Mouse (Mus musculus) spleen, postnatal 4 days (tissue): ENCODE measurements around the gene Nebl.

ENCODE experiments used
- DNase-seq, 2 experiments: peaks; one replicate each; pipeline ENCODE4 v3.0.0; 2022; ENCODE audit warnings: low spot score in 2 of 2

Nebl gene

DNA sequence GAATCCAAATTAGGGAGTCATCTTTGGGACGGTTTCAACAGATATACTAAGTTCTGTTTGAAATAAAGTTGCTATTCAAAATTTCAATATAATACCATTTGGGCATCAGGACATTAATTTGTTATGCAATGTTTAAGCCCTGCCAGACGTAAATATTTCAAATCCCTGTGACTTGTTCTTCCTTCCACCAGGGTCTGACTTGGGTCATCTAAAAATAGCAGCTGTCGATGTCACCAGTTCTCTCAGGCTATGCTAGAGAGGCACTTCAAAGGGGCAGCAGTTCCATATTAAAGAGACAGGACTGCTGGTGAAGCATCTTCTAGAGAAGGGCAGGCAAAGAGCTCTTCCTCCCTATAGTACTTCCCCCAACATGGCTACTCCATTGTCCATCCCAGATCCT is 107.3 kb downstream of the Nebl start:
- DNase-seq: no peak

DNA sequence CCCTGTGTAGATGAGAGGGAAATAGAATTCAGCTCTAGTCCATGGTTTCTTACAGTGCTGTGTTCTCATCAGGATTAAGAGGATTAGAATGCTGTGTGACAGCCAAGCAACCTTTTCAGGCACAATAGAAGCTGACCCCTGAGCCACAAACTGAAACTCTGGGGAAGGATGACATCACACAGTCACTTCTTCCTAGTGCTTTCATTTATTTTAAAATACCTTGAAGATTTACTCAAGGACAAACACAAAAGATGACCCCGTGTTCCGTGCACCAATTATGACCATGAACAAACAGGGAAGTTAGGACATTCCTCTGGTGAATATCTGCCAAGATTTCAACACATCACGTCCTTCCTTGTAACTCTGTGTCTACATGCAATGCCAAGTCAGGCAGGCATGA is 121.0 kb downstream of the Nebl start:
- DNase-seq: no peak

DNA sequence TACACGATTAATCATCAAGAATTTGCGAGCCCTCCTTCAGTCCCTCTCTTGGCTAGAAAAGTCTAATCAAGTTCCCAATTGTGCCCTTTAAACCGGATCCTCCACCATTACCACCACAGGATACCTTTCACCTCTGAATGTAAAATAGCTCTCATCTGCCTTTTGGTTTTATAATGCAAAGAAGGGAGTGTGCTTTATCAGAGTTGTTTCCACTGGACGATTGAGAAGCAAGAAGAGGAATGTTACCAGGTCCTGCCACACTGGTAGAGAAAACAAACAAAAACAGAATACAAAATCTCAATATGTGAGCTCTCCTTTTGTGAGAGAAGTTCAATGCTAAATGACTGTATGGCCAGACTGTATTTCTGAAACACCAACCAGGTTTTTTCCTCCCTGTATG is 127.7 kb downstream of the Nebl start:
- DNase-seq: no peak

DNA sequence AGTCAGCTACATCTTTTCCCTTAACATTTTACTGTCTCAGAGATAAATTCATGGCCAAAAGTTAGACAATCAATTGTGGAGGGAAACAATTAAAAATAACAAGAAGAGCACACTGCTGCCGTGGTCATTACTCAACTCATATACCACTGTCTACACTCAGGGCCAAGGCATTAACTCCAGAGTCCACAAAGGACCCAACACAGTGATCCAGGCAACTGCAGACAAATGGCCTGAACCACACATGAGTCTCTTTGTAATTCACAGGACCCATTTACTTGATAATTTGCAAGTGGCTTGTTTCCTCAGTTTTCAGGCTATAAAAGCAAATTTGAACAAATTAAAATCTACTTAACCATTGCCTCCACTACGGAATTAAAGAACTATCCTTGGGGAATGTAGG is 130.6 kb downstream of the Nebl start:
- DNase-seq: no peak

DNA sequence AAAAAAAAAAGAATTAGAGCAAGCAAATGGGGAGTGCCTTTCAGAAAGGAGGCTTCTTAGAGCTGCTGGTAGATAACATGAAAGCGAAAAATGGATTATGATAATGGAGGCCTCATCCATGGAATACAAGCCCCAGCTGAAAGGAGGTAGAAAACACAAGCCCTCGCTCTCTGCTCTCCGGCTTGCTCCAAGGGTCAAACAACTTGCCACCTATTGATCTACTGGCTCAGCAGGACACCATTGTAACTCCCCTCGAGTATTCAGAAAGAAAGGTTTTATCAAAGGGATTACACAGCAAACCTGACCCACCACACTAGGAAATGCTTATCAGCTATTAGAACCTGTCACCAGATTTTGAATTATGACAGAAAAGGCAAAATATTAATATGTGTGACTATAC is 131.4 kb downstream of the Nebl start:
- no peak for DNase-seq

DNA sequence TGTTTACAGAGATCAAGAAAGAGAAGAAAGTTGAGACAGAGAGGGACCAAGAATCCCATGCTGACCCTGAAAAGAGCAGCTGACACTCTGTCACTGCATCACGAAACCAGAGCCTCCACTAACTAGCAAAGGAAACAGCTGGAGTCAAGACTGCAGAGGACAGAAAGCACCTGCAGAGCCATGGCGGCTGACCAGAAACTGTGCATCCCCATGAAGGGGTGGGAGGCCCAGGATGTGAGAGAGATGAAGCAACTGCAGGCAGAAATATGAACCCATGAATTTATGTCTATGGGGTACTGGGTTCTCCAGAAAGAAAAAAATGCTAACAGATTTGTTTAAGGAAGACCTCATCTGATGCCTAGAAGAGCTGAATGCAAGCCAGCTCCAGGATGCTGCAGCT is 133.3 kb downstream of the Nebl start:
- no peak for DNase-seq

DNA sequence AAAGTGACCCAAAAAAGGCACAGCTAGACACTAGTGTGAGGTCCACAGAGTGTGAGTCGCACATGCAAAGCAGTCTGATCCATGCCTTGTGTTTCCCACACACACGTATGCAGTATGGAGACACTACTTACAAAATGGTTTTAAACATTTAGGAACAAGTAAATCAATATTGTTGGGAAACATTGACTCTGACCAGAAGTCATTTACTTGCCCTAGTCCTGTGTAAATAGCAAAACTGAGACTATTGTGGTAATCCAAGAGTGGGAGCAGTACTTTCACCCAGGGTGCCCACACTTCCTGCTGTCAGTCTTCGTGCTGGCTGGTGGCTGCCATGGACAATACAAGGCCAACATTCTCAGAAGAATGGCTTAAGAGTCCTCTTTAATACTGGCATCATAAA is 141.6 kb downstream of the Nebl start:
- no peak for DNase-seq

DNA sequence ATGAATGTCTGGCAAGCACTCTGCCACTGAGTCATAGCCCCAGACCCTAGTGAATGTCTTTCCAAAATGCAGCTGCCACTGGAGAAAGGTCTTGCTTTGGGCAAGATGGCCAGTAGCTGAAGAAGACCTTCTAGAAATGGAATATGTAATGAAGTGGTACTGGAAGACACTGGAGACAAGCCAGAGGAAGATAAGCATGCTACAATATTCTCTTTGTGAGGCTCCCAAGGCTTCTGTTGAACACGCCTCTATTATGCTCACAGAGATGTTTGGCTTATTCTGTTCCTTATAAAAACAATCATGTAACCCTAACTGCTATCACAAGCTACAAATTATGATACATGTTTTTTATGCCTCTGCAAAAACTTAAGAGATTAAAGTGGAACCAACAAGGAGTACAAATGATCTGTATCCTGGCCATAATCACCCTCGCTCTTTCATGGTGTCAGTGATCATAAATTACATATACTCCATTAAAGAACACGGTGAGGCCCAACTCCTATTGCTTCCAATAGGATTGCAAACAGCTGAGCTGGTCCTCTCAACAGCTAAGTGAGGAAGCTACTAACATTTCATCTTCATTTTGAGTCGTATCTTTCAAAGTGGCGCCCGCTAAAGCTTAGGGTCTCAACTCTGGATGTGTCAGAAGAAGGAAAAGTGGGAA is 145.8 kb downstream of the Nebl start:
- DNase-seq: no peak

DNA sequence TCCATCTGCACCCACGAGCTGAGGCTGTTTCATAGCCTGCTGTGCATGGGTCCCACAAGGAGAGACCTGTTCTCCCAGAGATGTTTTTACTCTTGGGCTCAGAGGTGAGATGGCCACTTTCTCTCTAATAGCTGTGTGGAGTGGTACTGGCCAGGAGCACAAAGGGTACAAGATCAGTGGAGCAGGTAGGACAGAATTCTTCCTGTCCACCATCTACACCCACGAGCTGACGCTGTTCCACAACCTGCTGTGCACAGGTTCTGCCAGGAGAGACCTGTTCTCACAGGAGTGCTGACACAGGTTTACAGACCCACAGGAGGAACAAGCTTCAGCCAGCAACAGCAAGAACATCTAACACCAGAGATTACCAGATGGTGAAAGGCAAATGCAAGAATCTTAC is 155.6 kb downstream of the Nebl start:
- no peak for DNase-seq

DNA sequence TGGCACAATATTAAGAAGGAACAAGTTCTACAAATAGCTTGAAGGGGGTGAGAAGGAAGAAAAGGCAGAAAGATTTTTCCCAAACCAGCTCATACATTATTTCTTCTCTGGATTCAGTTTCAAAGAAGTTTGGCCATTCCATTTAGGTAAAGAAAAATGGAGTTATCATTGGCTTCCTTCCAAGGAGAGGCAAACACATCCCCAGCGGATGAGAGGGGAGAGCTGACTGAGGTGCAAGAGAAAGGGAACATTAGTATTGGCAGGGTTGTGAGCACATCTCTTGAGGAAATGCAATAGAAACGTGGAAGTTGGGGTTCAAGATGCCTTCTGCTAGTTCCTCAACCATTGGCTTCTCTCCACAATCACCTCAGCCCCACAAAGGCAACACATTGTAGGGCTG is 159.5 kb downstream of the Nebl start:
- no peak for DNase-seq

DNA sequence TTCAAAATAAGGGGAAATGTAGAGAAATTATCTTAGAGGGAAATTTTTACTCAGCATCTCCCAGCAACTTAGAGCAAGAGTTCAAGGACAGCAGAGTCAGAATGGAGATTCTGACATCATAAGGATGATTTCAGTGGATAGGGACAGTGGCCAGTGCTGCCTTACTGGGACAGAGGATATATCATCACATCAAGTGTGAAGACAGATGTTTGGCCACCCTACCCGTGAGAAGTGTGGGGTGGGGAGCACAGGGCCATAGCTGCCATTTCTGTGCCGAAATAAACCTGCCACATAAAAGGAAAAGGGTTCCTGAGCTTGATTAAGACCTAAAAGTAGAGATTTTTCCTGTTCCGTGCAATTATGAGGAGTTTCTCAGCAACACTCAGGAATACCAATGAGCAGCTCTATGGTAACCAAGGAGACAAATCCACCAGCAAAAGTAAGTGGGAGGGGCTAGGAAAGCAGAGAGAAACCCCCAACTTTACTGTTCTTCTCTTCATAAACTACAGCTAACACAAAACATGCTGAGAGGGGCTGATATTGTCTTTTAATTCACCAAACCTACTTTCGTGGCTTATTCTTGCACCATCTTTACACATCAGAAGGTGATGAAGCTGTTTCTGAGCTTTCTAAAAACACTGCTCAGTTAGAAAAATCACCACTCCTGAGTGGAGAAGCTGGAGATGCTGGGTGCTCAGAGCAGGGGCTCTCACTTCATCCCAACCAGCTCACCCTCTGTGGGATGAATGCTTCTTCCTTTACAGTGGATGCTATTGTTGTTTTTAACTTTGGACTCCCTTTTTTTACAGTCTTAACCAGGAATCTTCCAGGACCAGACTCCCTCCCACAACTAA is 172.1 kb downstream of the Nebl start:
- DNase-seq: no peak

DNA sequence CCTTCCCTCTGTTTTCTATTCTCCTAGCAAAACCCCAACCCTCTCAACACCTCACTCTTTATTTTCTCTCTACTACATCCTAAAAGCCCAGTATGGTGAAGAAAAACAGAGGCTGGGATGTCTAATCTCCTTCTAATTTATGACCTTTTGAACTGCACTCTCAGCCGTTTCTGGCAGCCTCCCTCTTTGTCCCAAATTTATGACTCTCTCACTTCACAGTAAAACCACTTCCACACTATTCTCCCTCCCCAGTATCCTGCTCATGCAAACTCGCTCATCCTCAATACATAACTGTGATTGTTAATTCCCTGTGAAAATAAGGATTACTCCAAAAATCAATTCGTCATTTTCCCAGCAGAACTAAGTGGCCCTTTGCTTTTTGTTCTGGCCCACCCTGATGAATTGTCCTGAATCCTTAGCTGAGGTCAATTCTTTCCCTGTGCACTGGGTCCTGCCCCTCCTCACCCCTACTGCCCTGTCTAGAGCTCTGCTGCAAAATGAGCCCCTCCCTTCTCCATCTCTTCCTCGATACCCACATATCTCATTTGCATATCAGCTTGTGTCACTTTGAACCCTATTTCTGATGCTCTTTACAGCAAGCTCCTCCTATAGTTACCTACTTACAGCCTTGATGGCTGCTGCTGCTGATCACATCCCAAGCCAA is 181.2 kb downstream of the Nebl start:
- no peak for DNase-seq

DNA sequence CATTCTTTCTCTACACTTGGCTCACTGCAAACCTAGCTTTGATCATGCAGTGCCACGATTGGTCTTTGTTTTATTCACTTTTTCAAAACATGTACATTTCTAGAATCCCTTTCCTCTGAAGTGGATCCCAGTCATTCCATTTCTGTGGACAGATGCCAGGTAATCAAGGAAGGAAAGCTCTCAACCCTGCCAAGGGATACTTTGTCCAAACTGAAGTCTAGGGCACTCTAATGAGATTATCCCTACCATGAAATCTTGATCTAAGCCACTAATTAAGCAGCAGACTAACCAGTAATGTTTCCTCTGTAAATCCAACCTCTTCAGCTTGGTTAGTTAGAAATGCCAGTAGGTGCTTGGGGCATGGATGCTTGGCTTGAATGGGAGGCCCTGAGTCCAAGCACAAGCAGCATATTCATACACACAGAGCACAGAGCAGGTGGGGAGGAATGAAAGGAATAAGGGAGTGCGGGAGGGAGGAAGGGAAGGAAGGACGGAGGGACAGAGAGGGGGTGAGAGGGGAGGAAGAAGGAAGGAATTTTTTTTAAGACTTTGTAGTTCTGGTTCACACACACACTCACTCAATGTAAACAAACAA is 184.8 kb downstream of the Nebl start:
- no peak for DNase-seq

DNA sequence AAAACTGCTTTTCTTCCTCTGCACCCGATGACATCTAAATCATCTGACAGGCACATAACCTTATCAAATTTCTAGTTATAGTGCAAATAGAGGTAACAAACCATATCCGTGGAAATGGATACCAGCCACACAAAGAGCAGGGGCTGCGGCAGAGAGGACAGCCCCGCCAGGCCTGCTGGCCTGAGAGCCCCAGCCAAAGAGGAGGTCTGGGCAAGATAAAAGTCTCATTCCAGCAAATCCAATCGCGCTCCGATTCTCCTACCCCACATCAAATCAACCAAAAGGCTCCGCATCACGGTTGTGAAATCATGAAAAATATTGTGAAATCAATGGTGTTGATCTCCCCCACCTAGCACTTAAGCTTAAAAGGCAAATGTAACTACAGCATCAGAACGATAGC is 191.5 kb downstream of the Nebl start:
- DNase-seq: no peak

DNA sequence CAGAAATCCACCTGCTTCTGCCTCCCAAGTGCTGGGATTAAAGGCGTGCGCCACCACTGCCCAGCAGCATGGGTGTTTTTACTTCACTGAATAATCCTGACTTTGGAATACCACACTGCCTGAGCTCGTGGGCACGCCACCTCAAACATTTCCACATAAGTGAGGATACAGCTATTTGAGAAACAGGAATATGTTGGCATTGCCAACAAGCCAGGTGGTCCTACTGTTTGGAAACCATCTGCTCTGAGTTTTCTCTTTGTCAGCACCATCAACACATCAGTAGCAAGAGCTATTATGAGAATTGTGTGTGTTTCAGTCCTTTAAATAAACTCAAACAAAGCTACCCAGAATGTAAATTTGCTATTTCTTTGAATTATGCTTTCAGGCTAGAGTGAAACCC is 192.8 kb downstream of the Nebl start:
- DNase-seq: no peak

DNA sequence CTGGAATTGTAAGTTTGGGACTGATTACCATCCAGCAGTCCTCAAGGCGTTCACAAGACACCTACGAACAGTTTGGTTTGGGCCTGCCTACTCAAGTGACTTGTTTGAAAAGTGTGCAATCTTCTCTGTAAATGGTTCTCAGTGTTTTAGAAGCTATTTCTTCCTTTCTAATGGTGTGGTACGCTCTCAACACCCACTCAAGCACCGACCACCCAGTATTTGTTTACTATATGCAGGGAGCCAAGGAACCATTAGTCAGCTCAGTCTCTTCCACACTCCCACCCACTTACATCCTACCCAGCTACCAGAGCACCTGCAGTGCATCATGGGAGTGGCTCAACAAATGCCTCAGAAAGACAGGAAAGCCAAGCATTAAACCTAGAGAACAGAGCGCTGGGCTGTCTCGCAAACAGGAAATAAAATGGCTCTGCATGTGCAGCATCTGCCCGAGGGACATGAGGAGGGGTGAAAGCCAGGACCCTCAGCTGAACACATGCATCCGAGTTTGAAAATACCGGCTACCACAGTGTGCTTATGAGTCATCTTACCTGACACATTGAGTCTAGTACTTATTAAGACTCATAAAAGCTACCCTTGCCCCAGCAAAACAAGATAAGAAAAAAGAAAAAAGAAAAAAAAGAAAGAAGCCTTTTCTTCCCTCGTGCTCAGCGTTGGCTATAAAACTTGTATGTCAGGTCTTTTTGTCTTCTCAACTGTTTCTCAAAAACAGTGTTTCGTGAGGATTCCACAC is 199.7 kb downstream of the Nebl start:
- DNase-seq: no peak

DNA sequence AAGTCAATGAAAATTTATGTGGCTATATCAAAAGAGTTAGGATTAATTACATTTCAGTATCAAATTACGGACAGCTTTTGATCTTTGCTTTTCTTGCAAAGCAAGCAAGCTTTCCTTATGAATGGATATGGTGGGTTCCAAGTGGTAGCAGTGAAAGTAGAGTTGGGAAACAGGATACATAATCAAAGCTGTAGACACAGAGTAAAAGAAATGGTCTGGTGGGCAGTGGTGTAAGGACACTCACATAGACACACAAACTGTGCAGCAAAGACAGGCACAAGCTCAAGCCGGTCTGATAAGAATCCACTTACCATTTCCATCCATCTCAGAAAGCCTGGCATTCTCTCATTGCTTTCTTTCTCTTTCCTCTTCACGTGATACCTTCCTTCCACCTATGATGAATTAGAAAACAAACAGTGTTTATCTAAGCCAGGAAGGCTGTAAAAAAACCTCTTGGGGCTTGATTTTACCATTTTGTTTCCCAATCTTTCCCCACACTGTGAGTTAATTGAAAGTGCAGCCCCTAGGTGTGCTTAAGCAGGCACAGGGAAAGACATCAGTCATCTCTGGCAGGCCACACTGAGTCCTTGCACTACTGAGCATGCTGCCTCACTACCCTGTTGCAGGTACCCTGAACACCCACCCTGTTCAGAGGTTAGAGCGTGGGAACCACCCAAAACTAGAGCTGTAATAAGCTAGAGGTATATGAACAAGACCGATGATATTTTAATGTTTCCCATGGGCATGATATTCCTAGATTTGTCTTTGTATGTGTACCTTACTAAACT is 205.3 kb downstream of the Nebl start:
- DNase-seq: no peak

DNA sequence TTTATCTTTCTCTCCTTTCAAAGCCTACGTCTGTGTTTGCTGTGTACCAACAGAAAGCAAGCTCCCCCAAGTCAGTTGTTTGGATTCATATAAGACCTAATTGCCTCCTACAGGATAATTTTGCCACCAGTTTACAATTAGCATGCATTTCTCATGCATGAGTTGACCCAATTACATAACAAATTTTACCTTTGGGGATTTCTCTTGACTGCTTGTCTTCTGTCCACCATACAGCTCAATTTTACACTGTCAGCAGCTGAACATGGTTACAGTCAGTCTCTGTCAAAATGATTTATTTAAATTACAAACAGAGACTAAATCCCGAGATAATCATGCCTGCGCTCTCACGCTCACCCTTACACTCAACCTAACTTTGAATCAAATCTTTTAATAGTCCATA is 206.1 kb downstream of the Nebl start:
- no peak for DNase-seq

DNA sequence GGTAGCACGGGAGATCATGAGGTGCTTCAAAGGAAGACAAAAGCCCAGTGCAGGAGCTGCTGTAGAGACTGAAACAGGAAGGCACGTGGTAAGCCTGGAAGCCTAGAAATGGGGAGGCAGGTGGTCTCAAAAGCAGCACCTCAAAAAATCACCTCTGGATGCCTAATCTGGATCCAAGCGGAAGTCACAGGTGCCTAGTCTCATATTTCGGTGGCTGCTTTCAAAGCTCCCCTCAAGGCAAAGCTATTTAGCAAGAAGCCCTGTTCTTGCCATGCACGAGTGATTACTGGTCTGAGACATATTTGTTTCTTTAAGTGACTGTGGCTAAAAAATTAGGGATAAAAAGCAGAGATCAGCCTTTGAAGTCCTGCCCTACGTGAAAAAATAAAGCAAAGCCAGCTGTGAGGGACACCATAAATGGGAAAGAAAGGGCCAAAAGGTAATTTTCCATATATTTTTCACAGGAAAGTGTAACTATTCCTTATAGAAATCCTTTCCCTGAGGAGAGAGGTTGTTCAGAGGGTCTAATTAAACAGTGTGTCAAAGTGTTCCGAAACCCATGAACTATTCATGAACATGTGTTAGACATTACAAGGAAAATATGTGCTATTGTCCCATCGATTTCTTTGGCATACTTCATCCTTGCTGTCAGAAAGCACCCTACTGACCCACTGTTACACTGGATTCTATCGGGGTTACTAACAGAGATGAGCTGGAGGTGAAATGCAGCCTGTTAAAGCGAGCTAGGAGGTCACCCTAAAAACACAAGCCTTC is 206.9 kb downstream of the Nebl start:
- no peak for DNase-seq

DNA sequence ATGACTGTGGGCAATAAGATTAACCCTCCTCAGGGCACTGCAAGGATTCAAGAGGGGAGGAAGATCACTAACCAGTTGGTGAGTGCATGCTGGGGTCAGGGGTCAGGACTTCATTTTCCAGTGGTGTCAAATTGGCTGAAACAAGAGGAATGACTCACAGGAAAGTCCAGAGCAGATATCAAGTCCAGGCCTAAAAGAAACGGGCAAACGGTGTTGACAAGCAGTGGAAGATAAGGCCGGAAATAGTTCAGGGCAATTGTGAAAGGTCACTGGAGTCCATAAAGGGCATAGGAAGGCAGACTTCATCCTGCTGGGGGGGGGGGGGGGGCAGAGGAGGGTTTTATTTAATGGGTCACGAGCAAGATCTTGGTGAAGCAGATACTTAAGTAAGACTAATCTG is 207.5 kb downstream of the Nebl start:
- no peak for DNase-seq
